Mouse (Mus musculus): ENCODE results near the gene Pakap.

DNA sequence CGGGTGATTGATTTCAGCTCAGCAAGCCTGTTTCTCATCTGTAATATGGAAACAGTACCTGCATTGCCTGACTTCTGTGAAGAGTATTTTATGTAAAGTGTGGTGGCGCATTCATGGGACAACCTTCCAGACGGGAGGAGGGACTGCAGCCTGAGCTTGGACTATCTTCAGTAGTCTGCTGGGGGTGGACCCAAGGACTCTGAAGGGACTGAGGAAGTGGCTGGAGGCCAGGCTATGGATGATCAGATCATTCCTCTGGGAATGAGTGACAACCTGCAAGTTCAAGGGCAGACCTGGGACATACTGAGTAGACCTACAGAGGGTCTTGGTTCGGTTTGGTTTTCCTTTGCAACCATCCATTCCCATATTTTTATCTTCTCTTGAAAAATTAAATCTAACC, 154.3 kb downstream of the Pakap start:
- no peak for TF ChIP-seq CTCF (conservative IDR thresholded peaks at IDR 0.05; ENCODE audit: insufficient read depth, insufficient read length, low read depth, low read length)
- no peak for TF ChIP-seq POLR2A (IDR thresholded peaks at IDR 0.05; ENCODE audit: low read depth, low read length)
